Mouse (Mus musculus): Measurements from ENCODE around the gene Fkbpl. TPM values are rescaled to one million over a fixed set of nuclear protein-coding genes. Genes with fewer than 3 reads are reported as not detected.

Gene Fkbpl
- polyA plus RNA-seq, 1 experiment from 2014 or later: 18.8 TPM

GRCm38 (mm10) chr17:34651507-34652221 is 7.1 kb downstream of the Fkbpl start:
- no peak overlapping the region for H3K9ac ChIP-seq
- peaks cover 71% of the 10 kb centered on the region for H3K36me3 ChIP-seq
- no peaks in the 10 kb centered on the region for H3K9me3 ChIP-seq
- H3K27ac ChIP-seq: no peak overlapping the region
- H3K4me3 ChIP-seq: no peak overlapping the region
- 48% methylated on average over 19 of the region's 19 CpGs for WGBS
- peaks cover 25% of the 10 kb centered on the region for H3K4me1 ChIP-seq
- no peak overlapping the region for H3K4me2 ChIP-seq (replicated peaks)
- no peak for ATAC-seq (ENCODE audit: low FRiP score, low read depth)
- H3K27me3 ChIP-seq: no peaks in the 10 kb centered on the region

GRCm38 (mm10) chr17:34652546-34652945 is 8.0 kb downstream of the Fkbpl start:
- Histone ChIP-seq H3K9ac (no peak overlapping the region), H3K27ac (no peak overlapping the region), H3K27me3 (0 out of 2 replicates have a peak, but pooled peaks cover 2% of the 10 kb centered on the region), H3K4me2 (replicated peaks) (no peak overlapping the region), H3K36me3 (peaks cover 71% of the 10 kb centered on the region), H3K9me3 (no peaks in the 10 kb centered on the region), H3K4me1 (peaks cover 24% of the 10 kb centered on the region), H3K4me3 (no peak overlapping the region)
- ATAC-seq (ENCODE audit: low FRiP score, low read depth): no peak
- 90% methylated on average over 10 of the region's 10 CpGs for WGBS

GRCm38 (mm10) chr17:34652985-34653384 is 8.4 kb downstream of the Fkbpl start:
- no peak for ATAC-seq (ENCODE audit: low FRiP score, low read depth)
- Histone ChIP-seq H3K4me1 (peaks cover 20% of the 10 kb centered on the region), H3K4me2 (replicated peaks) (no peak overlapping the region), H3K27me3 (0 out of 2 replicates have a peak, but pooled peaks cover 6% of the 10 kb centered on the region), H3K4me3 (no peak overlapping the region), H3K36me3 (peaks cover 71% of the 10 kb centered on the region), H3K9ac (no peak overlapping the region), H3K27ac (no peak overlapping the region), H3K9me3 (no peaks in the 10 kb centered on the region)
- 95% methylated on average over 8 of the region's 8 CpGs for WGBS

GRCm38 (mm10) chr17:34653746-34654285 is 9.3 kb downstream of the Fkbpl start:
- no peak overlapping the region for H3K9ac ChIP-seq
- 66% methylated on average over 9 of the region's 9 CpGs for WGBS
- H3K27me3 ChIP-seq: peaks cover 13% of the 10 kb centered on the region
- peaks cover 14% of the 10 kb centered on the region; the same call in 1 of the 2 replicates for H3K4me1 ChIP-seq
- H3K4me3 ChIP-seq: no peak overlapping the region
- no peak overlapping the region for H3K4me2 ChIP-seq (replicated peaks)
- peaks cover 66% of the 10 kb centered on the region for H3K36me3 ChIP-seq
- no peak overlapping the region for H3K27ac ChIP-seq
- no peaks in the 10 kb centered on the region for H3K9me3 ChIP-seq
- no peak for ATAC-seq (ENCODE audit: low FRiP score, low read depth)

GRCm38 (mm10) chr17:34654392-34654791 is 9.8 kb downstream of the Fkbpl start:
- H3K36me3 ChIP-seq: peaks cover 60% of the 10 kb centered on the region
- no peak for ATAC-seq (ENCODE audit: low FRiP score, low read depth)
- no peaks in the 10 kb centered on the region for H3K9me3 ChIP-seq
- no peak overlapping the region for H3K27ac ChIP-seq
- H3K4me1 ChIP-seq: peaks cover 14% of the 10 kb centered on the region; the same call in 1 of the 2 replicates
- H3K27me3 ChIP-seq: peaks cover 19% of the 10 kb centered on the region
- no peak overlapping the region for H3K9ac ChIP-seq
- 89% methylated on average over 13 of the region's 13 CpGs for WGBS
- no peak overlapping the region for H3K4me3 ChIP-seq
- no peak overlapping the region for H3K4me2 ChIP-seq (replicated peaks)

- 88% methylated on average over 7 of the region's 7 CpGs for WGBS
Observed at GRCm38 (mm10) chr17:34655160-34655559, 10.6 kb downstream of the Fkbpl start.

GRCm38 (mm10) chr17:34655581-34655991 is 11.0 kb downstream of the Fkbpl start:
- no peak overlapping the region for H3K27ac ChIP-seq
- no peak overlapping the region for H3K9ac ChIP-seq
- no peak overlapping the region for H3K4me3 ChIP-seq
- no peaks in the 10 kb centered on the region for H3K9me3 ChIP-seq
- peaks cover 48% of the 10 kb centered on the region for H3K36me3 ChIP-seq
- H3K4me1 ChIP-seq: peaks cover 14% of the 10 kb centered on the region; the same call in 1 of the 2 replicates
- H3K27me3 ChIP-seq: peaks cover 31% of the 10 kb centered on the region
- ATAC-seq (ENCODE audit: low FRiP score, low read depth): peak; percentile 34
- 60% methylated on average over 4 of the region's 4 CpGs for WGBS
- no peak overlapping the region for H3K4me2 ChIP-seq (replicated peaks)

More at GRCm38 (mm10) chr17:34655160-34655559, 10.6 kb downstream of the Fkbpl start:
- Histone ChIP-seq H3K27me3 (peaks cover 27% of the 10 kb centered on the region), H3K4me3 (no peak overlapping the region), H3K36me3 (peaks cover 52% of the 10 kb centered on the region), H3K9me3 (no peaks in the 10 kb centered on the region), H3K4me2 (replicated peaks) (no peak overlapping the region), H3K27ac (no peak overlapping the region; the same call in 1 of the 2 replicates), H3K9ac (no peak overlapping the region), H3K4me1 (peaks cover 14% of the 10 kb centered on the region; the same call in 1 of the 2 replicates)
- no peak for ATAC-seq (ENCODE audit: low FRiP score, low read depth)

GRCm38 (mm10) chr17:34656666-34657065 is 12.1 kb downstream of the Fkbpl start:
- WGBS: 56% methylated on average over 8 of the region's 8 CpGs
- H3K27ac ChIP-seq: no peak overlapping the region
- peaks cover 42% of the 10 kb centered on the region for H3K27me3 ChIP-seq
- no peak overlapping the region for H3K9ac ChIP-seq
- no peak overlapping the region for H3K4me3 ChIP-seq
- peaks cover 23% of the 10 kb centered on the region; the same call in 1 of the 2 replicates for H3K4me1 ChIP-seq
- no peak overlapping the region for H3K4me2 ChIP-seq (replicated peaks)
- ATAC-seq (ENCODE audit: low FRiP score, low read depth): no peak
- no peaks in the 10 kb centered on the region for H3K9me3 ChIP-seq
- H3K36me3 ChIP-seq: peaks cover 37% of the 10 kb centered on the region

GRCm38 (mm10) chr17:34657271-34657670 is 12.7 kb downstream of the Fkbpl start:
- Histone ChIP-seq H3K4me1 (peaks cover 24% of the 10 kb centered on the region; the same call in 1 of the 2 replicates), H3K9me3 (no peaks in the 10 kb centered on the region), H3K27ac (no peak overlapping the region), H3K27me3 (peaks cover 43% of the 10 kb centered on the region), H3K4me3 (no peak overlapping the region), H3K4me2 (replicated peaks) (no peak overlapping the region), H3K36me3 (peaks cover 31% of the 10 kb centered on the region), H3K9ac (no peak overlapping the region)
- WGBS: 20% methylated on average over 2 of the region's 2 CpGs
- ATAC-seq (ENCODE audit: low FRiP score, low read depth): no peak

- Histone ChIP-seq H3K4me2 (replicated peaks) (no peak overlapping the region), H3K9ac (no peak overlapping the region), H3K27ac (no peak overlapping the region), H3K4me3 (no peak overlapping the region), H3K36me3 (peaks cover 23% of the 10 kb centered on the region), H3K4me1 (peaks cover 24% of the 10 kb centered on the region; the same call in 1 of the 2 replicates), H3K9me3 (no peaks in the 10 kb centered on the region), H3K27me3 (peaks cover 49% of the 10 kb centered on the region)
- 70% methylated on average over 2 of the region's 2 CpGs for WGBS
- no peak for ATAC-seq (ENCODE audit: low FRiP score, low read depth)
Observed at GRCm38 (mm10) chr17:34658145-34658544, 13.6 kb downstream of the Fkbpl start.

- Histone ChIP-seq H3K9me3 (no peaks in the 10 kb centered on the region), H3K9ac (no peak overlapping the region), H3K36me3 (peaks cover 18% of the 10 kb centered on the region), H3K27me3 (peaks cover 54% of the 10 kb centered on the region), H3K4me2 (replicated peaks) (no peak overlapping the region), H3K27ac (no peak overlapping the region), H3K4me1 (peaks cover 24% of the 10 kb centered on the region; the same call in 1 of the 2 replicates), H3K4me3 (no peak overlapping the region)
- ATAC-seq (ENCODE audit: low FRiP score, low read depth): no peak
- WGBS: 81% methylated on average over 3 of the region's 3 CpGs
Observed at GRCm38 (mm10) chr17:34658591-34658990, 14.0 kb downstream of the Fkbpl start.

GRCm38 (mm10) chr17:34659181-34659896 is 14.8 kb downstream of the Fkbpl start:
- Histone ChIP-seq H3K36me3 (peaks cover 12% of the 10 kb centered on the region), H3K4me1 (peaks cover 24% of the 10 kb centered on the region; the same call in 1 of the 2 replicates), H3K9ac (no peak overlapping the region), H3K27ac (no peak overlapping the region), H3K9me3 (no peaks in the 10 kb centered on the region), H3K4me3 (no peak overlapping the region), H3K4me2 (replicated peaks) (no peak overlapping the region), H3K27me3 (peaks cover 57% of the 10 kb centered on the region)
- WGBS: 62% methylated on average over 12 of the region's 12 CpGs
- ATAC-seq (ENCODE audit: low FRiP score, low read depth): no peak
